ENCODE assay signal across 8 mouse cellular contexts in the genomic region with DNA sequence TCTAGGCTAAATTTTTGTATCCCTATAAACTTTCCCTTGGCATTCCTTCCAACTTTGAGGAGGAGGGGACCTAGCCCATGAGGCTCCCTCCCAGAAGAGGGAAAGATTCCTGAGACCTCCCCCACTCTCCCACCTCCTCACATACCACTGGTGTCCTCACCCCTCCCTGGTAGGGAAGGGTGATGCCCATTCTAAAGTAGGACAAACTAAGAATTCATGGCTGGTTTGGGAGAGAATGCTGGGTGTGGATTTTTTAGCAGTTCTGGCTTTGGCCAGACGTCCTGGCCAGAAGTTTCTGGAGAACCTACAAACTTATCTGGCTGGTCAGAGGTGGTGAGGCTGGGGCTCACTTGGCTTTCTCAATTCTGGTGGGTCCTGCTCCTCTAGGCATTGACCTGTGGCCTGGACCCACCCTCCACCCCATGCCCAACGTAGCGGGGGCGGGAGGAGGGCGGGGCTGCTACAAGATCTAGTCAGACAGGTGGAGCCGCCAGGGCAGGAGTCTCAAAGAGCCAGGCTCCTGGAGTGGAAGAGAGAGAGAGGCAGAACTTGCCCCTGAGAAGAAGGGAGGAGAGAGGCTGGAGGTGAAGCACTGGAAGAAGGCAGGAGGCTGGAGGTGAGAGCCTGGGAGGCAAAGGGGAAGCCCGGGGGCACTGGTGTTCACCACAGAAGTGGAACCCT. TPM values are rescaled to one million over a fixed set of nuclear protein-coding genes. Genes with fewer than 3 reads are reported as not detected.
DNase-seq lines count a peak whose midpoint lies in the region; ATAC-seq and TF ChIP-seq lines count a peak whose summit lies in the region.

No protein-coding gene starts in this region.

- H3K27me3 ChIP-seq in thymus, adult 2 months (ENCODE audit: control insufficient read depth, insufficient read depth, low read length) = no peaks in the 10 kb centered on the region

- peak overlapping the region; percentile 90 for H3K27ac ChIP-seq in macrophage
- H3K27ac ChIP-seq in thymus, adult 2 months (ENCODE audit: control insufficient read depth, insufficient read depth, low read length) = no peak overlapping the region

- 0 out of 2 replicates have a peak, but pooled peaks have one; percentile 19 for ATAC-seq in erythroblast, adult 5-6 weeks (replicated peaks; ENCODE audit: low FRiP score, poor library complexity, severe bottlenecking)

- no peak for TF ChIP-seq POLR2A in thymus, adult 2 months (IDR thresholded peaks at IDR 0.05; ENCODE audit: control insufficient read depth, extremely low read depth, insufficient read depth, low read length, poor library complexity)

- WGBS in macrophage (ENCODE audit: missing documents) = 59% methylated on average over 7 of the region's 7 CpGs
- WGBS in thymus, adult 2 months = 70% methylated on average over 7 of the region's 7 CpGs

- H3K4me1 ChIP-seq in thymus, adult 2 months (replicated peaks; ENCODE audit: control insufficient read depth, insufficient read depth, low read length) = peaks cover 17% of the 10 kb centered on the region

- peaks cover 37% of the 10 kb centered on the region for H3K79me2 ChIP-seq in macrophage (ENCODE audit: inconsistent target)

- H3K36me3 ChIP-seq in macrophage (ENCODE audit: inconsistent target) = peaks cover 31% of the 10 kb centered on the region
- H3K36me3 ChIP-seq in thymus, adult 2 months (ENCODE audit: control insufficient read depth, insufficient read depth, low read length) = peaks cover 28% of the 10 kb centered on the region

- no peak for TF ChIP-seq CTCF in thymus, adult 2 months (IDR thresholded peaks at IDR 0.05; ENCODE audit: borderline replicate concordance, control insufficient read depth, extremely low read depth, insufficient read depth, low read length, poor library complexity)

- DNase-seq in heart, adult 18-20 months = peak; percentile 23 to 30
- DNase-seq in heart, postnatal 36 days = no peak
- peak; percentile 65 to 85 for DNase-seq in kidney, postnatal 25 days
- no peak for DNase-seq in right cerebral cortex, postnatal 4 days
- DNase-seq in left cerebral cortex, adult 18-20 months (ENCODE audit: low spot score in 2 of 2) = no peak
- DNase-seq in thymus, adult 2 months = no peak

- peak overlapping the region; percentile 89 for H3K4me3 ChIP-seq in macrophage (ENCODE audit: inconsistent target)
- H3K4me3 ChIP-seq in thymus, adult 2 months (ENCODE audit: control insufficient read depth, insufficient read depth, low read length) = no peak overlapping the region

- intact Hi-C loops in heart, postnatal 36 days (cut with DNase I) = loop anchor here (5.0 kb wide), 1 partner anchor 58 kb away; no protein-coding TSS in a partner anchor

RNA-seq across cellular contexts. Expression of a gene that starts 1.5 kb away (rescaled TPM):
- total RNA-seq in heart, adult 18-20 months (2021) = 10 to 100 TPM; 15.7 to 17.2 TPM
- total RNA-seq in heart, postnatal 36 days (2021) = 10 to 100 TPM; 18.4 to 22.0 TPM
- total RNA-seq in erythroblast, adult 5-6 weeks (2015; ENCODE audit: low replicate concordance) = 15.2 and 35.9 TPM in 2 replicates
- 21.7 and 22.0 TPM in 2 replicates for total RNA-seq in erythroblast, adult 5-6 weeks (2017; ENCODE audit: low replicate concordance)
- 100 to 1,000 TPM in 15 of 26 experiments, 10 to 100 TPM in 11; 47.7 to 179 (median 106) TPM for total RNA-seq in macrophage (2018; cell fraction: chromatin; rRNA removed)
- 100 to 1,000 TPM in 24 of 26 experiments, 10 to 100 TPM in 2; 86.6 to 175 (median 138) TPM for total RNA-seq in macrophage (2018; cell fraction: cytosol; rRNA removed)
- total RNA-seq in macrophage (2018; cell fraction: nucleus; rRNA removed) = 100 to 1,000 TPM in 23 of 26 experiments, 10 to 100 TPM in 3; 80.4 to 218 (median 139) TPM
- polyA plus RNA-seq in macrophage (2018) = 152 to 208 TPM (median 177 TPM) in 3 replicates
- total RNA-seq in left cerebral cortex, adult 18-20 months (2021) = 10 to 100 TPM; 18.3 to 19.2 TPM
- polyA plus RNA-seq in thymus, adult 2 months (2012; rRNA removed) = 127 and 155 TPM in 2 replicates

RNA-seq across cellular contexts. Expression of a gene that starts 7.8 kb away (rescaled TPM):
- 1 to 10 TPM in 1 of 2 experiments, under 1 TPM in 1; 0.57 to 1.2 TPM for total RNA-seq in heart, adult 18-20 months (2021)
- total RNA-seq in heart, postnatal 36 days (2021) = 1 to 10 TPM; 1.8 to 2.4 TPM
- 25.1 and 32.5 TPM in 2 replicates for total RNA-seq in erythroblast, adult 5-6 weeks (2015; ENCODE audit: low replicate concordance)
- total RNA-seq in erythroblast, adult 5-6 weeks (2017; ENCODE audit: low replicate concordance) = 30.8 and 46.6 TPM in 2 replicates
- total RNA-seq in macrophage (2018; cell fraction: chromatin; rRNA removed) = 1 to 10 TPM in 13 of 26 experiments, under 1 TPM in 4, not detected in 9; 0.42 to 6.6 (median 1.4) TPM
- total RNA-seq in macrophage (2018; cell fraction: cytosol; rRNA removed) = 1 to 10 TPM in 14 of 26 experiments, under 1 TPM in 12; 0.27 to 5.4 (median 1.3) TPM
- 1 to 10 TPM in 13 of 26 experiments, under 1 TPM in 10, not detected in 3; 0.27 to 3.5 (median 1.2) TPM for total RNA-seq in macrophage (2018; cell fraction: nucleus; rRNA removed)
- polyA plus RNA-seq in macrophage (2018) = 0.63 to 3.8 TPM (median 2.6 TPM) in 3 replicates
- total RNA-seq in left cerebral cortex, adult 18-20 months (2021) = 1 to 10 TPM in 1 of 2 experiments, under 1 TPM in 1; 0.89 to 1.3 TPM
- 152 and 211 TPM in 2 replicates for polyA plus RNA-seq in thymus, adult 2 months (2012; rRNA removed)

RNA-seq across cellular contexts. Expression of a gene that starts 20.2 kb away (rescaled TPM):
- 10 to 100 TPM; 32.8 to 37.2 TPM for total RNA-seq in heart, adult 18-20 months (2021)
- total RNA-seq in heart, postnatal 36 days (2021) = 10 to 100 TPM; 36.7 to 44.2 TPM
- 30.0 and 32.2 TPM in 2 replicates for total RNA-seq in erythroblast, adult 5-6 weeks (2015; ENCODE audit: low replicate concordance)
- total RNA-seq in erythroblast, adult 5-6 weeks (2017; ENCODE audit: low replicate concordance) = 37.6 and 66.2 TPM in 2 replicates
- total RNA-seq in macrophage (2018; cell fraction: chromatin; rRNA removed) = 100 to 1,000 TPM in 7 of 26 experiments, 10 to 100 TPM in 19; 36.6 to 127 (median 86.3) TPM
- total RNA-seq in macrophage (2018; cell fraction: cytosol; rRNA removed) = 10 to 100 TPM; 49.5 to 95.3 (median 73.1) TPM
- 100 to 1,000 TPM in 2 of 26 experiments, 10 to 100 TPM in 24; 34.9 to 104 (median 66.9) TPM for total RNA-seq in macrophage (2018; cell fraction: nucleus; rRNA removed)
- 69.4 to 89.5 TPM (median 85.4 TPM) in 3 replicates for polyA plus RNA-seq in macrophage (2018)
- 10 to 100 TPM; 53.8 to 60.7 TPM for total RNA-seq in left cerebral cortex, adult 18-20 months (2021)
- 40.1 and 40.8 TPM in 2 replicates for polyA plus RNA-seq in thymus, adult 2 months (2012; rRNA removed)

RNA-seq across cellular contexts. Expression of a gene that starts 20.3 kb away (rescaled TPM):
- 10 to 100 TPM in 1 of 2 experiments, 1 to 10 TPM in 1; 7.8 to 10.5 TPM for total RNA-seq in heart, adult 18-20 months (2021)
- 10 to 100 TPM; 11.2 to 12.9 TPM for total RNA-seq in heart, postnatal 36 days (2021)
- total RNA-seq in erythroblast, adult 5-6 weeks (2015; ENCODE audit: low replicate concordance) = 13.3 and 14.2 TPM in 2 replicates
- total RNA-seq in erythroblast, adult 5-6 weeks (2017; ENCODE audit: low replicate concordance) = 14.1 and 21.6 TPM in 2 replicates
- total RNA-seq in macrophage (2018; cell fraction: chromatin; rRNA removed) = 100 to 1,000 TPM in 13 of 26 experiments, 10 to 100 TPM in 13; 30.9 to 162 (median 101) TPM
- 10 to 100 TPM in 1 of 26 experiments, 1 to 10 TPM in 25; 3.0 to 10.1 (median 6.3) TPM for total RNA-seq in macrophage (2018; cell fraction: cytosol; rRNA removed)
- 10 to 100 TPM; 13.0 to 75.8 (median 34.8) TPM for total RNA-seq in macrophage (2018; cell fraction: nucleus; rRNA removed)
- polyA plus RNA-seq in macrophage (2018) = 3.0 to 9.6 TPM (median 5.2 TPM) in 3 replicates
- 10 to 100 TPM; 30.0 to 33.1 TPM for total RNA-seq in left cerebral cortex, adult 18-20 months (2021)
- 90.6 and 96.7 TPM in 2 replicates for polyA plus RNA-seq in thymus, adult 2 months (2012; rRNA removed)

RNA-seq across cellular contexts. Expression of a gene that starts 28.0 kb away (rescaled TPM):
- under 1 TPM; 0.15 to 0.22 TPM for total RNA-seq in heart, adult 18-20 months (2021)
- total RNA-seq in heart, postnatal 36 days (2021) = under 1 TPM; 0.16 to 0.17 TPM
- 3.6 TPM in 1 of 2 replicates, not detected in the other for total RNA-seq in erythroblast, adult 5-6 weeks (2015; ENCODE audit: low replicate concordance)
- 1.1 TPM in 1 of 2 replicates, not detected in the other for total RNA-seq in erythroblast, adult 5-6 weeks (2017; ENCODE audit: low replicate concordance)
- total RNA-seq in macrophage (2018; cell fraction: chromatin; rRNA removed) = not detected
- under 1 TPM in 2 of 26 experiments, not detected in 24; 0.05 to 0.22 TPM for total RNA-seq in macrophage (2018; cell fraction: cytosol; rRNA removed)
- not detected for total RNA-seq in macrophage (2018; cell fraction: nucleus; rRNA removed)
- 0.26 TPM in 1 of 3 replicates, not detected in the others for polyA plus RNA-seq in macrophage (2018)
- total RNA-seq in left cerebral cortex, adult 18-20 months (2021) = under 1 TPM; 0.51 to 0.91 TPM
- 0.11 and 0.28 TPM in 2 replicates for polyA plus RNA-seq in thymus, adult 2 months (2012; rRNA removed)

Comparison
In these comparisons a context has a peak if more than half of its experiments do, and no peak if none do; other contexts are left out.
1. DNase-seq: peak in heart, adult 18-20 months (2 of 2) and kidney, postnatal 25 days (2 of 2); none in heart, postnatal 36 days (0 of 2), right cerebral cortex, postnatal 4 days (single experiment), left cerebral cortex, adult 18-20 months (0 of 2) and thymus, adult 2 months (single experiment).
2. RNA of a gene that starts 7.8 kb away (total RNA-seq): 25.1 to 46.6 TPM in erythroblast, adult 5-6 weeks; 1.8 to 2.4 TPM in heart, postnatal 36 days, 0.89 to 1.3 TPM in left cerebral cortex, adult 18-20 months and 0.57 to 1.2 TPM in heart, adult 18-20 months; every median in the first group is over 4 times any median in the second.